Mouse (Mus musculus): ENCODE measurements around the gene Ehf.

Gene Ehf

DNA sequence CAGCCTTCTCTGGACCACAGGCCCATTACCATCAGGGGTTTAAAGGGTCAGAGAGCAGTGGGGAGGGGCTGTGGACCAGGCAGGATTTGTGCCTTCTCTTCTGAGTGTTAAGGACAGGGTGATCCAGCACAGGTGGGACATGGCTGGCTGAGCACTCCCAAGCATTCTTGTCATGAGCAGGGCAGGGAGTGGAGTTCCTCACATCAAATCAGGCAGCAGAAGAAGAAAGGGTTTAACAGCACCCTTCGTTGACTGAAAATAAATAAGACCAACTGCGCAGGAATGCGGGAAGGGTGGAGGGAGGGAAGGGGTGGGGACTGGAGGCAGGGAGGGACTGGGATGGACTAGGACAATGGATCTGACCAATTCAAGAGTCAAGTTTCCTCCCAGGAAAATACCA is 8.6 kb downstream of the Ehf start:
- no peak for DNase-seq (ENCODE audit: low spot score in 2 of 2)

DNA sequence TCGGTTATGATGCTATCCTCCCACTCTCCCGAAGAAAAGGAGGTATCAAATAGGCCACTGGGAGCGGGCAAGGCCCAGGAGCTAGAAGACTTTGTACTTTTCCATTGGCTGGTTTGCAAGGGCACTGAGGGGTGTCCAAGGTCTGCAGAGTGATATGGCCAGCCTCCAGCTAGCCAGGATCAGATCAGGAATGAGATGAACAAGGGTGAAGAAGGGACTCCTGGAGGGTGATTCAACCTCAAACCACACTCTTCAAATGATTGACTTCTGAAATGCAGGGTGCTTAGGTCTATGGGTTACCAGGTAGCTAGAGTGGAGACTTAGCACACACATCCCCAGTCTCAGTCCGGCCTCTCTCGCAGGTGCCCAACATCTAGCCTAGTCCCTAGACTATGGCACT is 9.3 kb downstream of the Ehf start:
- DNase-seq (ENCODE audit: low spot score in 2 of 2): no peak

DNA sequence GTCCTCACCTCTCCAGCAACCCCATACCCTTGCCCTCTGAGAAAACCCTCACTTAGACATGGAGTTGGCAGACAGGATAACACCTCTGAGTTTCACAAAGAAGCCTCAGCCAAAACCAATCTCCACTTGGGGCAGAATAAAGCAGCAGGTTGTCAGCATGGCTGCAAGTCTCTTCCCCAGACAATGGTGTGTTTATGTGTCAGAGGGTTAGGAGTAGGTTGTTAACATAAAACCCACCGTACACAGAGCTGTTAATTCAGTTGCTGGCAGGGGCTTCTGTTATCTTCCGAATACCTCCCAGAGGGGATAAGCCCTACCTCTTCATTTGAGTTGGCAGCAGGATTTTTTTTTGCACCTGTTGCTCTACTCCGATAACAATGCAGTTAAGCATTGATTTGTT is 9.9 kb downstream of the Ehf start:
- DNase-seq (ENCODE audit: low spot score in 2 of 2): no peak

DNA sequence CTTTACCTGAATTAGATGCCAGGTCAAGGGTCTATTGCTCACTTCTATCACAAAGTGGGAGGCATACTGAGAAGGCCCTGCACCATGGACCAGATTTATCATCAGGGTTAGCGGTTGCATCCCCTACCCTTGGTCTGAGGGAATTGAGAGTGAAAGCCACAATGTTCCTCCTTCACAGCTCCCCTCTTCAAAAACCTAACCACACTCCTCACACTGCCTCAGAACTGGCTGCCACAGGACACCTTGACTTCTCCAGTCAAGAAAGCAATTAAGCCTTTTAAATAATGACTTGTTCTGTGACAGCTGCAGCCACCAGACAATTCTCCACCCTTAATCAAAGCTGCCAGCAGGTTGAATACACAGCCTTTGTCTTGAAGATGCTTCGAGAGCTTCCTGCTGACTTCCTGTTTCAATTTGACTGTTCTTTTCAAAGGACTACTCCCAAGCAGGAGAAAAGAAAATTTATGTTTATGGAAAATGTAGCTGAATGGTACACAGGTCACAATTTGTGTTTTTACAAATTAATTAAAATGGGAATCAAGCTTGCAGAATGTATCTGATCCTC is 12.3 kb downstream of the Ehf start:
- no peak for DNase-seq (ENCODE audit: low spot score in 2 of 2)

DNA sequence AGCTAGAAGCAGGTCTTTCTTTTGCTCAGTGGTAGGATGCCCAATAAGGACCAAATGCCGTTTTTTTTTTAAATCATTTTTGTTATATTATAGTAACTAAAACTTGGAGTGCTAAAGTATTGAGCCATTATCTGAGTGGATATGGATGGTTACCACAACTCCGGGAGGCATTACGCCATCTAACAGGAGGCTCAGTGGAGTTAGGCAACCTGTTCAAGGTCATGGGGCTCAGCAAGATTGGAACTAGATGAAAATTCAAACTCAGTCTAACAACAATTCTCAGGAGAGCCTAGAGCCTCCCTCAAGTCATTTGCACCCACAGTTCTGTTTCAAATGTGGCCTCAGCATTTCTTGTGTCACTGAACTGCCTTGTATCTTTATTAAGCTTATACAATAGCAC is 12.9 kb downstream of the Ehf start:
- DNase-seq (ENCODE audit: low spot score in 2 of 2): no peak

DNA sequence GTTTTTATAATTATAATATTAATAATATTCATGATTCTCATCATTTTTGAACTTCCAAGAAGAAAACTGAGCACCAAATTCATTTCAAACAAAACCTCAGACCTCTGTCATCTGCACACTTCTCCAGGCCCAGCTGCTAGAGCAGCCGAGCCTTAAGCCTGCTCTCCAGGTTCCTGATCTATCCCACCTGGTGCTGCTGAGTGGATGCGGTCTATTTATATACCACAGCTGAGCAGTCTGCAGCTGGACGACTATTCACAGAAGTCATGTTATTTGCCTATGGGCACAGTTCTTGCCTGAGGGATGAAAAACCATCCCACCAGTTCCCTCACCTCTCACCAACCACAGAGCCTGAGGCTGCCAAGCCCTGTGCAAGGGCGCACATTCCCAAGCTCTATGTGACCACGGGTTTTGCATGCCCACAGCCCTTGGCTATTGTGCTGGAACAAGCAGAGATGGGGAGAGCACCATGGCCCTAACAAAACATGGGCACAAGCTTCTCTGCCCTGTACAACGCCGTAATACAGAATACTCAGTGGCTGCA is 13.6 kb downstream of the Ehf start:
- DNase-seq (ENCODE audit: low spot score in 2 of 2): no peak

DNA sequence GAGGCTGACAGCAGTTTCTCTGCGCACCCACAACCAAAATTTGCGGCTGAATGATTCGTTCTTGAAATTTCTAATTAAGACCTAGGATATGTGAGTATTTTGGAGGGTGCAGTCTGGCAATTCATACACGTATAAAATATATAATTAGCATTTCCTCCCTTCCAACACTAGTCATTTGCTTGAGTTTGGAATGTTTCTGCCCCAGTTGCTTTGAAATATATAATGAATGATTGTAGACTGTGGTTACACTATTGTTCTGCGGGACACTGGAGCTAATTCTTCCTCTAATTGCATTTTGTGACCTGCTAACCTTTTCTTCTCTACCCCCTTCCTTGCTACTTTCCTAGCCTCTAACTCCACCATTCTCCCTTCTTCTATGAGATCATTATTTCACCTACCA is 15.4 kb downstream of the Ehf start:
- no peak for DNase-seq (ENCODE audit: low spot score in 2 of 2)

DNA sequence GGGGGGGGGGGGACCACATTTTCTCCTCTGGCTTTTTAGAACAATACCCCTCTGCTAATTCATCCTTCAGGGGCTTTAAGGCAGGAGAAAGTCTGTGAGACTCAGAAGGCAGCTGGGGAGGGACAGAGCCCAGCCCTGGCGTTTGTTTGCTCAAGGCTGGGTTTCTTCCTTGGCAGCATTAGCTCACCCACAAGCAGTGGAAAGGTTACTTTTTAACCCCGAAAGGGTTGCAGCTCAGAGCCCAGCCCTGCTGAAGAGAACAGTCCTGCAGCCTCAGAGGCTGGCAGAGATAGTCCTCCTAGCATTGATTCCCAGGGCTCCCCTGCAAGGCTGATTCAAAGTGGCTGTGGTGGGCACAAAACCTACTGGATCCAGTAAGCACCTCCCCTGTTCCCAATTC is 17.5 kb downstream of the Ehf start:
- DNase-seq (ENCODE audit: low spot score in 2 of 2): no peak

DNA sequence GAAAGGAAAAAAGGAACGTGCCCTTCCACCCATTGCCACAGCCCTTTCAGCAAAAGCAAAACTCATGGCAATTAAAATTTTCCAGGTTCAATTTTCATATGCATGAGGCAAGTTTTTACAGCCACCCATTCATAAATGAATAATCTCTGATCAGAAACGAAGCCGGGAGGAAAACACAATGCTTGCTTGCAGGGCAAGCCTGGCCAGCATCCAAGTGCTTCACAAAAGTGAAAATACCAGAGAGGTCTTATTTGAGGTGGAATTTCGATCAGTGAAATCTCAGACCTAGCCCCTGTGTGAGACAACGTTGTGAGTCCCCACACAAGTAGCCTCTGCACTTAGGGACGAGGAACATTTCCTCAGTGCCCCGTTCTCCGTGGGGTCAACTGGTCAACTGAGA is 19.3 kb downstream of the Ehf start:
- DNase-seq (ENCODE audit: low spot score in 2 of 2): no peak

DNA sequence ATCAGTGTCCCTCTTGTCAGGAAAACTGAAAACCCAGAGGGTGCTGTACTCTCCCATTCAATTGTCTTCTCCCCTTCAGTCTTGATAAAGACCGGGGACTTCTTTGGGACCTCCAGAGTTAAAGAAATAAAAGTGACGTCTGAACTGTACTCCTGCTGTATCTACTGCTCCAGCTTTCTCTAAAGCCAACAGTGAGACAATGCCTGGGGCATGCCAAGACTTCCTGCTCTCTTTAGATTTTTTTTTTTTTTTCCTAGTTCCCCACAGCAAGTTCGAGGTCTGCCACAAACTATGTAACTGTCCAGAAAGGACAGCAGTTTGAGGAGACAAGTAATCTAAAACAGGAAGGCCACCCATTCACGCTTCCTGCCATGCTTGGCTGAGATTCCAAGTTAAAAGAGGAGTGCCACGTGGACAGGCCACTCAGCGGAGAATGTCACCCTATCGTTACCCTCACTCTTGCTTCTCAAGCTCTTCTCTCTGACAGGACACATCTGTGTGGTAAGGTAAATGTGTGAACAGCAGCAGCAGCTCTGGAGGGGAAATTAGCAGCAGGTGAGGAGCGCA is 20.8 kb downstream of the Ehf start:
- no peak for DNase-seq (ENCODE audit: low spot score in 2 of 2)

DNA sequence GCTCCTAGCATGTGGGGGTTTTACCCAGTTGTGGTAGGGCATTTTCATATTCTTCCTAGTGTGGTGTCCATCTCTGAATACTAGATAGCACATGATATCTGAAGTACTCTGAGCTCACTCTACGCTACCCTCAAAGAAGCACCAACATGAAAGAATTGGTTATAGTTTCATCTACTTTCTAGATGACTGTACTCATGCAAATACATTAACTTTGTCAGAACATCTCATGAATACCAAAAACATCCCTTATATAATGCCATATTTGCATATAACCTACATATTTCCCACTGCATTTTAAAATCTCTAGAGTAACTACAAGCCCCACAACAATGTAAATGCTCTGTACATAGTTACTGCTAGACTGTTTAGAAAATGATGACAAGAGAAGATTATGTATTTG is 23.2 kb downstream of the Ehf start:
- no peak for DNase-seq (ENCODE audit: low spot score in 2 of 2)

DNA sequence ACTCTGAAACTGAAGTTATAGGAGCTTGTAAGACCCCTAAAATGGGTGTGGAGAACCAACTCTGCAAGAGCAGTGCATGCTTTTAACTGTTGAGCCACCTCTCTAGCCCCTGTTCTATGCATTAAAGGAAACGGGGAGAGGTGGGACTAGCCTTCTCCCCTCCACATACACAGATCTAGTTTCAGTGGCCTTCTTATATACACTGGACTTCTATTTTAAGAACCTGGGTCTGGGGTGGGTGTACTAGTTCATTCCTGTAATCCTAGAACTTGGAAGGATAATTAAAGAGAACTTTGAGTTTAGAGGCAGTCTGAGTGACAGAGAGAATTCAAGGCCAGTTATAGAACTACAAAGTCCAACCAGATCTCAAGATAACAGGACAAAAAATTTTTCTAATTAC is 24.6 kb downstream of the Ehf start:
- no peak for DNase-seq (ENCODE audit: low spot score in 2 of 2)

DNA sequence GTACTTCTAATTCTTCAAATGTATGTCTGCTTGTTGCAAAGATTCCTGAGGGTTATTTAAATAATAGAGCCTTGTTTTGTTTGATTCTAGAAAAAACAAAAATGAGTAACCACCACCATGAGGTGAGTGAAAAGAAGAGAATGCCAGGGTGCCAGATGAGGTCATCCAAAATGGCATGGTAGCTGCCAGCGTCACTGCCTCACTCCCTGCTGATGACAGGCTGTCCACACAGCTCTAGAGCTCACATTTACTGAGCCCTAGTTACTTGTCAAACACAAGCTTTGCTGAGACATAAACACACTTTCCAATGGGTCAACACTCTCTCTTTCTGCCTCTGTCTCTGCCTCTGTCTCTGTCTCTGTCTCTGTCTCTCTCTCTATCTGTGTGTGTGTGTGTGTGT is 25.3 kb downstream of the Ehf start:
- no peak for DNase-seq (ENCODE audit: low spot score in 2 of 2)

DNA sequence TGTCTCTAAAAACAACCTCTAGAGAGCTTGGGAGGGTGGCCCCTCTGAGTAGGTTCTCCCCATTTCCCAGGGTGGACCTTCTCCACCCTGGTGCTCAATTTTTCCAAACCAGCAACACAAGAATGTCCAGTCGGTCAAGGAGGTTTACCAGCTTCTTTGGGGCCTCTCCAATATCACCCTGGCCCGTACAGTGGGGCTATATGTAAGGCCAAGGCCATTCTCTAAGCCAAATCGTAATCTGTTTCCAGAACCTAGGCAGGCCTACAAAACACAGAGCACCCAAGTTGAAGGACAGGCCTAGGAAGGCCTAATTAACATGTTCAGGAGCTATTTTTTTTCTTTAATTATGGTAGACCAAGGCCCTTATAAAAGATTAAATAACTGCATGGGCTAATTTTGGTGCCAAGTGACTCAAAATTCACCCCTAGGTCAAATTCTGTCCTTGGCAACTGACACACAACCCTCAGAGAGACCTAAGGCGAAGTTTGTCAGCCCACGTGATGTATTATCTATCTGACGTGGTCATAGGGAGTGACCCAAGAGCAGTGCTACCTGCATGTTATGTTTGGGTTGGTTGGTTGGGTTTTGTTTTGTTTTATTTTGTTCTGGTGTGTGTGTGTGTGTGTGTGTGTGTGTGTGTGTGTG is 27.6 kb downstream of the Ehf start:
- DNase-seq (ENCODE audit: low spot score in 2 of 2): no peak

DNA sequence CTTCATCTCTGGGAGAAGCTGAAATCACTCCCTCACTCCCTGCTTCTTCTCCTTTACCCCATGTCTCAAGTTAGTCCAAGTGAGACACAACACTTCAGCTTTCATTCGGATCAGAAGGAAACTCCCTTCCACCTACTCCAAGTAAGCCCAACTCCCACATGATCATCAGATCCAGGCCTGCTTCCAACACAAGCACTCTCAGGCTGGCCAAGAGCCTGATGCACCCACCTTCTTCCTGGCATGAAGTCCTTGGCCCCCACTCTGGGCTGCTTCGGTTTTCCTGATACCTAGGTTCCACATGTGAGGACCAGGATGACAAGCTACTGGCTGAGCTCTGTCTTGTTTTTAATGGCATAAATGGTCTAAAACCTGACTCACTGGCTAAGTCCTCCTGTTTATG is 28.3 kb downstream of the Ehf start:
- DNase-seq (ENCODE audit: low spot score in 2 of 2): no peak

DNA sequence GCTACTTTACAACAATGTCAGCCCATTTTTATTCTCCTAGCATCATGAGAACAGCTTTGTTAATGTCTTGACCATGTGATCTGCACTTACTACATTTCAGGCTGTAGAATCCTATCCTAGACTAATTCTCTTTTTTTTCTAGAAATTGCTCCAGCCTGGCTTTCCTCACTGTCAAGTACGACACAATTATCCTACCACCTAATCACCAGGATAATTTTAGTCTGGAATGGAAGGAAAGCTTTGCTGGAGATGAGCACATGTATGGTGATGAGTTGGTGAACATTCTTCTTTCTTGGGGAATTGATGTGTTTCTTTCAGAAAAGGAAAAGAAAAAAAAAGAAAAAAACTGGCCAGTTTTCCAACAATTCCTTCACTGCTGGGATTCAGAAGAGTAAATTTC is 28.8 kb downstream of the Ehf start:
- DNase-seq (ENCODE audit: low spot score in 2 of 2): no peak

DNA sequence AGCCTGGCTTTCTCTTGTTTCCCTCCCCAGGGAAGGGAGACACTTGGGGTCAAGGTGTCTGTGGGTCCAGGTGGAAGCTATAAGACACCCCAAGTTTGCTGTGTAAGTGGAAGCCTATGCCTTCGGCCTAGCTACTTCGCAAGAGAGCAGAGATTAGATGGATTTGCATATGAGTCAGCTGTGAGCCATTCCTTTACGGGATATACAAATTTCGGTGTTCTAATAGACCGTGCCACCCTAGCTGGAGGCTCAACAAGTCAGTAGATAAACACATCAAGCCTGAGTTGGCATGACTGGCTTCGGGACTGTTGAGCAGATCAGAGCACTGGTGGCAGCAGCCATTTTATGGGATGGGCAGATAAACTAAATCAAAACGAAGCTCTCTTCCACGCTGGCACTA is 31.6 kb downstream of the Ehf start:
- no peak for DNase-seq (ENCODE audit: low spot score in 2 of 2)

DNA sequence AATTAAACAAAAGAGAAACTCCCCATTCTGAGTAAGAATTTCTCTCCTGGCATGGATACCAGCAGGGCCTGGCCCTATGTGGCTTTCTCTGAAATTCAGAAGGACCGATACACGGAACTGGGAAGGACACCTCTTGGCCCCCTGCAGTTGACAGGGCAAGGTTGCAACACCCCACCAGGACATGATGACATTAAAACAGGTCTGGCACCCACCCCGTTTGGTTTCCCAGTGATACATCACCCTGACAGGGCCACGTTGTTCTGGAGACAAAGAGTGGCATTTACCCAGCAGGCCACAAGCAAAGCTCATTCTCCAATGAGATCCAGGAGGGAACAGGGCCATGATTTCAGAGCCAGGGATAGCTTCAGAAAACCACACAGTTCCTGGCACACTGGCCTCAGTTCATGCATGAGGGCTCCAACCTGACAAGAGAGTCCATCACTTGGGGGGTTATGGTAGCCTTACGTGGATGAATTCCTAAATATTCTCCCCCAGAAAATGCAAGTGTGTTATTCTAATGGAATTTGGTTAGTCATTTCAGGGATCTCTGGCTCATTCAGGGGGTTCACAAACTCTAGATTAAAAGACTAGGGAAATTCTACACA is 32.4 kb downstream of the Ehf start:
- no peak for DNase-seq (ENCODE audit: low spot score in 2 of 2)

DNA sequence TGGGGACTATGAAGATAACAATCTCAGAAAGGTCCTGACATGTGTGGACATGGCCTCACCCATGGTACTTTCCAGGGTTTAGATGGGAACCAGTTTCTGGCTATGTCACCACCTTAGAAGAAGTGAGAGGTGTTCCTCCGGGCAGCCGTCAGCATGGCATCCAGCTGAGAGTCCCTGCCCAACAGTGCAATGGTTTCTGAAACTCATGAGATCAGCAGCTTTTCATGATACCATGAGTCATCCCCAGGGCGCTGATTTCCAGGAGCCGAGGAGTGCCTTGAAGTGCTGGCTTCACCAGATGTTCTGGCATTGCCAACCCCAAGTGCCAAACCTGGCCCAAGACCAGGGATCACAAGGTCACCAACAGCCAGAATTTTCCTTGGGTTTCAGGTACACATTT is 64.0 kb downstream of the Ehf start:
- DNase-seq (ENCODE audit: low spot score in 2 of 2): no peak

DNA sequence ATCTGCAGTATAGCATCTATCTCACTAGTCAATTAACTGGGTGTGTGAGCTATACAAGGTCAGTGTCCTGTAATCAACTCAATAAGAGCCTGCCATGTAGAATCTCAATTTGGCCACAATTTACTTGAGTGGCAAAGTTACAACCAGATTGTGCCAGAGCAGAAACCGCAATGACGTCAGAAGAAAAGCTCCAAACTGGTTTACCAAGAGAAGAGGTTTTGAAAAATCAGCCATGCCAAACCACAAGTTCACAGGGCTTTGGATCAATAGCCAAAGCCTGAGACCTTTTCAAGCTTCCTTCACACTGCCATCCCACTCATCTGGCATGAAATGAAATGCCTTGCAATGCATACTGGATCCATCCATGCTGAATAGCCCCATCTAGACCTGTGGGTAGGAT is 76.3 kb downstream of the Ehf start:
- DNase-seq (ENCODE audit: low spot score in 2 of 2): no peak

DNA sequence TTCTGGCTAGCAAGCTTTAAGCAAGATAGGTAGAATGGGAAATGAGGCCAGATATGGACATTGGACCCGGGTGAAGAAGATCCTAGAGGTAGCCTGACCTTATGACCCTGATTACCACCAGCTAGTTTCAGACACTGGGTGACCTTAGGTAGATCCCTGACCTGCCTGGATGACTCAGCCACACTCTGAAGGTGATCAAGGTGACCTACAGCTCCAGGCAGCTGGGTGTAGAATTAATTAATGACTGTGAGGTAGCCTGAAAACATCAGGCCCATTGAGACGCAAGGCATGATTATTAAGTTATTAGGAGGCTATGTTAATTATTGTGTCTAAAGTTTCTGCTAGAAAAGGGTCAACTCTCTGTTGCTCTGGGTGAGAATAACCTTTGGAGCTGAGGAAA is 82.2 kb downstream of the Ehf start:
- DNase-seq (ENCODE audit: low spot score in 2 of 2): no peak

DNA sequence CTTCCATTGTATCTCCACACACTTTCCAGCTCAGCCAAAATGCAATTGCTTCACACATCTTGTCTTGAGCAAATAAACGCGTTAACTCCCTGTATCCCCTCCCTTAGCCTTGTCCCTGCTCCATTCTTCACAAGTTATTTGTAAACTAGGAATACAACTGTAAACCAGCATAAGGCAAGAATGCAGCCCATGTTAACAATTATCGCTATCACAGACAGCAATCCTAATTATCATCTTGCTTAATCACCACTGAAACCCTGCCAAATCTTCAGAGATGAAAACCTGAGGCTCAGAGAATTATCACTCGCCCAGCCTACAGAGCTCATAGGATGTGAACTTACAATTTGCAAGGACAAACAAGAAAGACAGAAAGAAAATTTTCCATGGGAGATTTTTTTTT is 84.8 kb downstream of the Ehf start:
- no peak for DNase-seq (ENCODE audit: low spot score in 2 of 2)

DNA sequence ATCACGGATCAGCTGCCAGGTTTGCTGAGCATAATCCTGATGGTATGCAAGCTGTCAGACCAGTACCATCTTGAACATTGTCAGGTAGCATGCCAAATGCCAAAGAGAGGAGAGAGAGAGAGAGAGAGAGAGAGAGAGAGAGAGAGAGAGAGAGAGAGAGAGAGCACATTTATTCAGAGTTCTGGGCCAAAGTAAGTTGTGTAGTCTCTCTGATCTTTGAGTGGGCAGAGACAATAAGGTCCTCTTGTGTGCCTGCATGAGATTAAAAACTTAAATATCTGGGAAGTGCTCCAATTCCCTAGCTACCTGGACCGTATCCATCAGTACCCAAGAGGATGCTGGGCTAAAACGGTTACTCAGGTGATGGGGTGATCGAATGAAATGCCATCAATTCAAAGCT is 87.3 kb downstream of the Ehf start:
- no peak for DNase-seq (ENCODE audit: low spot score in 2 of 2)
